Comparison of ENCODE assay signal across 24 mouse cellular contexts in the genomic region with DNA sequence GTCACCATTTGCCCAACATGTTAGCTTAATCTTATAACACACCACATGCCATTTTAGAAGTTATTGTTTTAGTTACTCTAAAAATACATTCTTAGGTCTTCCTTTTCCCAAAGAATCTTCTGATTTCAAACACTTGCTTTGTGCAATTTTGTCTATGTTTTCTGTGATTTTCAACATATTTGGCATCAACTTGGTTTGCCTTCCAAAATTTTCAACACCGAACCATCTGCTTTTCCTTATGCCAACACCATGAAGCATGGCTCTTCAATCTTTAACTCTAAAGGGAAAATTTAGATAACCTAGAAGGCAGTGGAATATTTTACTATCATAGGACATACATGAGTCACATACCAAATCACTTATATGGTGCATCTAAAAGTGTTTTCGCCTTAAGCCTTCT. TPM values are rescaled to one million over a fixed set of nuclear protein-coding genes. Genes with fewer than 3 reads are reported as not detected.
DNase-seq lines count a peak whose midpoint lies in the region; ATAC-seq and TF ChIP-seq lines count a peak whose summit lies in the region.
"Had no signal": no experiment of that assay in that cellular context is flagged by ENCODE, and none has a peak within 500 bp of the region (broad histone marks: within the 10 kb centered on the region; RNA-seq: fewer than 3 reads in every experiment).

No protein-coding gene starts in this region.

- H3K4me2 ChIP-seq in forebrain, postnatal 0 days (ENCODE audit: low read depth), result no peak overlapping the region
- no peak overlapping the region for H3K4me2 ChIP-seq in forebrain, embryonic 11.5 days (ENCODE audit: low read depth, low read length, severe bottlenecking)
- no peak overlapping the region for H3K4me2 ChIP-seq in hindbrain, embryonic 14.5 days (replicated peaks)
- H3K4me2 ChIP-seq: embryonic facial prominence, embryonic 13.5 days; heart, embryonic 12.5 days; hindbrain, embryonic 15.5 days had no signal

- H3K27ac ChIP-seq in forebrain, postnatal 0 days (ENCODE audit: low read depth, low read length), result no peak overlapping the region
- H3K27ac ChIP-seq in forebrain, embryonic 11.5 days (ENCODE audit: low read depth, low read length), result no peak overlapping the region
- no peak overlapping the region for H3K27ac ChIP-seq in hindbrain, embryonic 14.5 days
- H3K27ac ChIP-seq: embryonic facial prominence, embryonic 13.5 days; gastrocnemius, adult 2 months; hindbrain, embryonic 10.5 days; hindbrain, embryonic 15.5 days had no signal

- H3K9ac ChIP-seq in forebrain, postnatal 0 days, result no peak overlapping the region
- no peak overlapping the region for H3K9ac ChIP-seq in forebrain, embryonic 11.5 days (ENCODE audit: low read length)
- no peak overlapping the region for H3K9ac ChIP-seq in hindbrain, embryonic 14.5 days
- H3K9ac ChIP-seq: embryonic facial prominence, embryonic 13.5 days; heart, embryonic 12.5 days; hindbrain, embryonic 15.5 days had no signal

- 78% methylated on average over 2 of the region's 2 CpGs for WGBS in forebrain, postnatal 0 days
- 92% methylated on average over 2 of the region's 2 CpGs for WGBS in forebrain, embryonic 11.5 days
- WGBS in hindbrain, embryonic 14.5 days, result 93% methylated on average over 2 of the region's 2 CpGs

- no peak for TF ChIP-seq CTCF in forebrain, postnatal 0 days (IDR thresholded peaks at IDR 0.05; ENCODE audit: low read depth)

- DNase-seq in forebrain, postnatal 0 days, result peak; percentile 48
- no peak for DNase-seq in forebrain, embryonic 11.5 days (ENCODE audit: low spot score)
- DNase-seq in layer of hippocampus, adult 9-10 months (ENCODE audit: low spot score), result peak; percentile 9
- no peak for DNase-seq in layer of hippocampus, adult 8-10 months (ENCODE audit: low spot score in 2 of 2)
- DNase-seq in right cerebral cortex, adult 18-20 months, result peak; percentile 11
- no peak for DNase-seq in right cerebral cortex, postnatal 4 days
- no peak for DNase-seq in hindbrain, embryonic 14.5 days (ENCODE audit: low spot score)
- DNase-seq: adrenal gland, adult 8-10 months; adrenal gland, postnatal 36 days; cerebellum, adult 18-20 months; cerebellum, adult 9-11 months; cerebellum, postnatal 36 days; gastrocnemius, adult 2 months; gastrocnemius, postnatal 25 days had no signal

- peak; percentile 42; the same call in 1 of the 2 replicates for ATAC-seq in forebrain, postnatal 0 days
- ATAC-seq in forebrain, embryonic 11.5 days (replicated peaks; ENCODE audit: low FRiP score), result no peak
- no peak for ATAC-seq in hindbrain, embryonic 14.5 days (ENCODE audit: low FRiP score)
- ATAC-seq: intestine, embryonic 16.5 days; Patski had no signal

- no peak overlapping the region for H3K4me3 ChIP-seq in forebrain, postnatal 0 days (ENCODE audit: low read depth, low read length)
- H3K4me3 ChIP-seq in forebrain, embryonic 11.5 days (ENCODE audit: low read depth, low read length), result no peak overlapping the region
- H3K4me3 ChIP-seq in hindbrain, embryonic 14.5 days (replicated peaks; ENCODE audit: low read length), result no peak overlapping the region
- H3K4me3 ChIP-seq: embryonic facial prominence, embryonic 13.5 days; gastrocnemius, adult 2 months; heart, embryonic 12.5 days; hindbrain, embryonic 10.5 days; hindbrain, embryonic 15.5 days had no signal

- H3K4me1 ChIP-seq in forebrain, postnatal 0 days (ENCODE audit: insufficient read depth), result no peaks in the 10 kb centered on the region
- no peaks in the 10 kb centered on the region for H3K4me1 ChIP-seq in forebrain, embryonic 11.5 days (replicated peaks; ENCODE audit: control insufficient read depth, insufficient read depth, low read length)
- H3K4me1 ChIP-seq in hindbrain, embryonic 14.5 days (replicated peaks; ENCODE audit: control insufficient read depth, insufficient read depth, low read length), result no peaks in the 10 kb centered on the region
- H3K4me1 ChIP-seq: embryonic facial prominence, embryonic 13.5 days; heart, embryonic 12.5 days; hindbrain, embryonic 10.5 days; hindbrain, embryonic 15.5 days had no signal

- no peaks in the 10 kb centered on the region for H3K36me3 ChIP-seq in forebrain, postnatal 0 days (ENCODE audit: insufficient read depth)
- no peaks in the 10 kb centered on the region for H3K36me3 ChIP-seq in forebrain, embryonic 11.5 days (ENCODE audit: control insufficient read depth, insufficient read depth, low read length)
- no peaks in the 10 kb centered on the region for H3K36me3 ChIP-seq in hindbrain, embryonic 14.5 days (replicated peaks; ENCODE audit: control insufficient read depth, insufficient read depth)
- H3K36me3 ChIP-seq: embryonic facial prominence, embryonic 13.5 days; heart, embryonic 12.5 days; hindbrain, embryonic 10.5 days; hindbrain, embryonic 15.5 days had no signal

- H3K9me3 ChIP-seq in forebrain, postnatal 0 days (ENCODE audit: low read length), result no peaks in the 10 kb centered on the region
- no peaks in the 10 kb centered on the region for H3K9me3 ChIP-seq in forebrain, embryonic 11.5 days (ENCODE audit: control insufficient read depth, low read length)
- no peaks in the 10 kb centered on the region for H3K9me3 ChIP-seq in hindbrain, embryonic 14.5 days (ENCODE audit: control insufficient read depth, low read length)
- H3K9me3 ChIP-seq: embryonic facial prominence, embryonic 13.5 days; heart, embryonic 12.5 days; hindbrain, embryonic 10.5 days; hindbrain, embryonic 15.5 days had no signal

- H3K27me3 ChIP-seq in forebrain, postnatal 0 days (ENCODE audit: insufficient read depth, low read length), result no peaks in the 10 kb centered on the region
- no peaks in the 10 kb centered on the region for H3K27me3 ChIP-seq in forebrain, embryonic 11.5 days (ENCODE audit: control insufficient read depth, insufficient read depth, low read length)
- H3K27me3 ChIP-seq in hindbrain, embryonic 14.5 days (ENCODE audit: control insufficient read depth, insufficient read depth, low read length), result no peaks in the 10 kb centered on the region
- H3K27me3 ChIP-seq: CH12.LX; embryonic facial prominence, embryonic 13.5 days; heart, embryonic 12.5 days; hindbrain, embryonic 15.5 days had no signal

RNA-seq across cellular contexts. Expression of gene Lrrtm4, which starts 59.3 kb away (rescaled TPM):
- total RNA-seq in forebrain, postnatal 0 days (2014; rRNA removed), result 26.7 and 31.9 TPM in 2 replicates
- 10.9 and 14.5 TPM in 2 replicates for polyA plus RNA-seq in forebrain, postnatal 0 days (2015; fragmentation: Nextera tagmentation; extraction: Ambion mirVana)
- 2.4 and 2.7 TPM in 2 replicates for polyA plus RNA-seq in forebrain, embryonic 11.5 days (2014; fragmentation: Nextera tagmentation; extraction: Ambion mirVana)
- total RNA-seq in layer of hippocampus, adult 8-10 months (2022), result 10 to 100 TPM; 48.0 to 68.3 (median 56.2) TPM
- polyA plus RNA-seq in hindbrain, embryonic 14.5 days (2014; fragmentation: Nextera tagmentation; extraction: Ambion mirVana), result 16.8 and 20.2 TPM in 2 replicates
- total RNA-seq: CH12.LX; gastrocnemius, adult 2 months; gastrocnemius, postnatal 25 days; granulocyte monocyte progenitor cell, adult 5-6 weeks; heart, adult 8-10 months; heart, postnatal 25 days had no signal
- polyA plus RNA-seq: Patski had no signal

Comparison
In these comparisons a context has a peak if more than half of its experiments do, and no peak if none do; other contexts are left out.
1. DNase-seq: peak in forebrain, postnatal 0 days (single experiment), layer of hippocampus, adult 9-10 months (single experiment) and right cerebral cortex, adult 18-20 months (single experiment); none in forebrain, embryonic 11.5 days (single experiment), layer of hippocampus, adult 8-10 months (0 of 2), right cerebral cortex, postnatal 4 days (single experiment) and hindbrain, embryonic 14.5 days (single experiment).